Mouse (Mus musculus): ENCODE measurements around the gene Thsd7b. TPM values are rescaled to one million over a fixed set of nuclear protein-coding genes. Genes with fewer than 3 reads are reported as not detected.

The Thsd7b gene
- polyA plus RNA-seq, 1 experiment from 2014 or later = 0.33 TPM

DNA sequence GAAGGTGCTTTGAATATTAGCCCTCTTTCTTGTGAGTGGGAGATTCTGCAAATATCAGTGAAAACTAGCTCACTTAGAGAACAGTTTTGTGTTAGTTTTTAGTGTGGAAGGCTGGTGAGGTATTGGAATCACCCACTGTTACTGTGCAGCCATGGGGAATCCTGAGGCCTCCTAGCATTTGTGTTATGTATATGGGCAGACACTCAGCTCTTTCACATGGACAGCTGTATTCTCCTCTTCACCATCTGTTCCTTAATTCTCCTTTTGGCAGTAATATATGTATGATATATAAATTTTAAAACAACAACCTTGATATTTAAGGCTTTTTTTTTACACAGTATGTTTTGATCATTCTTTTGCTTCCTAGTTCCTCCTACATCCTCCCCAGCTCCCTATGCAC is 329.2 kb downstream of the Thsd7b start:
- no peaks in the 10 kb centered on the region for H3K36me3 ChIP-seq (ENCODE audit: control insufficient read depth, insufficient read depth)
- no peak for ATAC-seq
- no peaks in the 10 kb centered on the region for H3K27me3 ChIP-seq (replicated peaks; ENCODE audit: control insufficient read depth, insufficient read depth, low read length)
- no peak overlapping the region for H3K27ac ChIP-seq (ENCODE audit: low read depth, low read length)
- no peaks in the 10 kb centered on the region for H3K4me1 ChIP-seq (replicated peaks; ENCODE audit: control insufficient read depth, insufficient read depth, low read length)
- no peaks in the 10 kb centered on the region for H3K9me3 ChIP-seq (ENCODE audit: control insufficient read depth)
- no peak for TF ChIP-seq CTCF (IDR thresholded peaks at IDR 0.05; ENCODE audit: low read depth)
- no peak overlapping the region for H3K9ac ChIP-seq (ENCODE audit: low read depth, low read length)
- H3K4me3 ChIP-seq (ENCODE audit: low read depth, low read length) = no peak overlapping the region
- no peak overlapping the region for H3K4me2 ChIP-seq (replicated peaks; ENCODE audit: low read depth)

DNA sequence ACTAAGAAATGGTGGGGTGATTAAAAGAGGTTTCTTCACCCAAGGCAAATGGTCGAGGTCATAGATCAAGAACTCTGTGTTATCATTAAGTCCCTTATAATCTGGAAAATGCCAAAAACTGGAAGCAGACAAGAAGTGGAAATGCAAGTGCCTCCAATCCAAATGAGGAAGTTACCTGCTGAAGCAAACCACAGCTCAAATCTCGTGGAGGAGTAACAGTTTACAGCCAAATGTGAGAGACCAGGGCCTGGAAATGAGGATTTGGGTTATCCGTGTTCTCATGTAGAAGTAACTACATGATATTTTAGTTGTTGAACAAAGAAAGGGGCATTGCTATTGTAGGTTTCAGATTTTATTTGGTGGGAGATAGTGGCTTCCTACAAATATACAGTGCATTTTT is 335.3 kb downstream of the Thsd7b start:
- Histone ChIP-seq H3K27ac (ENCODE audit: low read depth, low read length) (no peak overlapping the region), H3K27me3 (replicated peaks; ENCODE audit: control insufficient read depth, insufficient read depth, low read length) (no peaks in the 10 kb centered on the region), H3K4me3 (ENCODE audit: low read depth, low read length) (no peak overlapping the region), H3K9ac (ENCODE audit: low read depth, low read length) (no peak overlapping the region), H3K9me3 (ENCODE audit: control insufficient read depth) (no peaks in the 10 kb centered on the region), H3K36me3 (ENCODE audit: control insufficient read depth, insufficient read depth) (no peaks in the 10 kb centered on the region), H3K4me2 (replicated peaks; ENCODE audit: low read depth) (no peak overlapping the region), H3K4me1 (replicated peaks; ENCODE audit: control insufficient read depth, insufficient read depth, low read length) (no peaks in the 10 kb centered on the region)
- 62% methylated on average over 3 of the region's 3 CpGs for WGBS
- no peak for ATAC-seq
- TF ChIP-seq CTCF (IDR thresholded peaks at IDR 0.05; ENCODE audit: low read depth) = no peak

- Histone ChIP-seq H3K4me2 (replicated peaks; ENCODE audit: low read depth) (no peak overlapping the region), H3K4me1 (replicated peaks; ENCODE audit: control insufficient read depth, insufficient read depth, low read length) (no peaks in the 10 kb centered on the region), H3K27ac (ENCODE audit: low read depth, low read length) (no peak overlapping the region), H3K9me3 (ENCODE audit: control insufficient read depth) (no peaks in the 10 kb centered on the region), H3K27me3 (replicated peaks; ENCODE audit: control insufficient read depth, insufficient read depth, low read length) (no peaks in the 10 kb centered on the region), H3K36me3 (ENCODE audit: control insufficient read depth, insufficient read depth) (no peaks in the 10 kb centered on the region), H3K9ac (ENCODE audit: low read depth, low read length) (no peak overlapping the region), H3K4me3 (ENCODE audit: low read depth, low read length) (no peak overlapping the region)
- no peak for ATAC-seq
- 69% methylated on average over 1 of the region's 1 CpGs for WGBS
- TF ChIP-seq CTCF (IDR thresholded peaks at IDR 0.05; ENCODE audit: low read depth) = no peak
Measured at GRCm38 (mm10) chr1:129616080-129616479, 343.0 kb downstream of the Thsd7b start.

- Histone ChIP-seq H3K9me3 (ENCODE audit: control insufficient read depth) (no peaks in the 10 kb centered on the region), H3K4me1 (replicated peaks; ENCODE audit: control insufficient read depth, insufficient read depth, low read length) (no peaks in the 10 kb centered on the region), H3K4me3 (ENCODE audit: low read depth, low read length) (no peak overlapping the region), H3K4me2 (replicated peaks; ENCODE audit: low read depth) (no peak overlapping the region), H3K36me3 (ENCODE audit: control insufficient read depth, insufficient read depth) (no peaks in the 10 kb centered on the region), H3K9ac (ENCODE audit: low read depth, low read length) (no peak overlapping the region), H3K27ac (ENCODE audit: low read depth, low read length) (no peak overlapping the region), H3K27me3 (replicated peaks; ENCODE audit: control insufficient read depth, insufficient read depth, low read length) (no peaks in the 10 kb centered on the region)
- ATAC-seq = no peak
- 82% methylated on average over 7 of the region's 7 CpGs for WGBS
- TF ChIP-seq CTCF (IDR thresholded peaks at IDR 0.05; ENCODE audit: low read depth) = no peak
Measured at GRCm38 (mm10) chr1:129619440-129620301, 346.6 kb downstream of the Thsd7b start.

DNA sequence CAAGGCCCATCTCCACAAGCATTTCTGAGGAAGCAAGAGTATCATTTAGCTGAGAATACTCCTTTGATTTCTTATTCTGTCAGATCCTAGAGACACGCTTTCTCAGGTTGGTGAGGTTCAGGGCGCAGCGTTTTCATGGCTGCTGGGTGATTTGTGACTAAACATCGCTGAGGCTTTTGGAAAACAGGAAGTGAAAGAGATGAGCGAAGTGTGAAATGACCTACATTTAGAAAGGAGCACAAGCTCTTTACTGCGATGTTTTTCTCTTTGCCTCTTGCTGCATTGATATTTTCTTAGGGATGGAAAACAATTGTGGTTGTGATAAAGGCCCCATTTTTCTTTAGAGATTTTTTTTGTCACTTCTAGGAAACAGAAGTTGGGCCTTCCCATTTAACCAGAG is 351.4 kb downstream of the Thsd7b start:
- no peaks in the 10 kb centered on the region for H3K36me3 ChIP-seq (ENCODE audit: control insufficient read depth, insufficient read depth)
- no peaks in the 10 kb centered on the region for H3K9me3 ChIP-seq (ENCODE audit: control insufficient read depth)
- no peaks in the 10 kb centered on the region for H3K27me3 ChIP-seq (replicated peaks; ENCODE audit: control insufficient read depth, insufficient read depth, low read length)
- no peak overlapping the region for H3K9ac ChIP-seq (ENCODE audit: low read depth, low read length)
- WGBS = 79% methylated on average over 6 of the region's 6 CpGs
- H3K4me1 ChIP-seq (replicated peaks; ENCODE audit: control insufficient read depth, insufficient read depth, low read length) = no peaks in the 10 kb centered on the region
- no peak for ATAC-seq
- H3K4me3 ChIP-seq (ENCODE audit: low read depth, low read length) = no peak overlapping the region
- H3K27ac ChIP-seq (ENCODE audit: low read depth, low read length) = no peak overlapping the region
- no peak for TF ChIP-seq CTCF (IDR thresholded peaks at IDR 0.05; ENCODE audit: low read depth)
- H3K4me2 ChIP-seq (replicated peaks; ENCODE audit: low read depth) = no peak overlapping the region

DNA sequence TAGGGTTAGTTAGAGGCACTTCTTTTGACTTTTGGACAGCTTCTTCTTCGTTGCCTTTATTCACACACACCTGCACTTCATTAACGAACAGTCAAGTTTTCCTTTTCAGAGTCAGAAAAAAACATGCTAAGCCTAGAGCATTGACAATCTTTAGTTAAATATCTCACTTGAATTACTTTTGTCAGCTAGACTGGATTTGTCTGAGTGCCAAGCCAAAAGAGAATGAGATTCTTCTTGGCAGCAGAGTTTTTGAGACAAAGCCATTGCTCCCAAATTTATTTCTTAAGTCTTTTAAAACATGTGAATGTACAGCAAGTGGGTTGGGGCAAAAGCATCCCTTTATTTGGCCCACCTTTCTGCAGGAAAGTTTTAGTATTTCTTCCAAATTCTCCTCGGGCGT is 362.0 kb downstream of the Thsd7b start:
- Histone ChIP-seq H3K4me1 (replicated peaks; ENCODE audit: control insufficient read depth, insufficient read depth, low read length) (no peaks in the 10 kb centered on the region), H3K36me3 (ENCODE audit: control insufficient read depth, insufficient read depth) (no peaks in the 10 kb centered on the region), H3K27ac (ENCODE audit: low read depth, low read length) (no peak overlapping the region), H3K9me3 (ENCODE audit: control insufficient read depth) (no peaks in the 10 kb centered on the region), H3K27me3 (replicated peaks; ENCODE audit: control insufficient read depth, insufficient read depth, low read length) (no peaks in the 10 kb centered on the region), H3K4me3 (ENCODE audit: low read depth, low read length) (no peak overlapping the region), H3K9ac (ENCODE audit: low read depth, low read length) (no peak overlapping the region), H3K4me2 (replicated peaks; ENCODE audit: low read depth) (no peak overlapping the region)
- TF ChIP-seq CTCF (IDR thresholded peaks at IDR 0.05; ENCODE audit: low read depth) = no peak
- WGBS = 85% methylated on average over 4 of the region's 4 CpGs
- no peak for ATAC-seq

Data from intestine, postnatal 0 days (tissue).